Mouse (Mus musculus) bone marrow, adult 2 months (tissue): ENCODE results near the gene Dlx6. TPM values are rescaled to one million over a fixed set of nuclear protein-coding genes. Genes with fewer than 3 reads are reported as not detected.

Experiments
- H3K27ac ChIP-seq: fragments of 200-500 bp; 2 replicates; pipeline ENCODE4 v1.5.1; 2012; ENCODE audit warnings: low read depth, mild to moderate bottlenecking, control low read depth, inconsistent platforms, low read length; ENCODE audit not compliant: control insufficient read depth, poor library complexity, insufficient read depth
- H3K4me1 ChIP-seq: fragments of 200-500 bp; 2 replicates; pipeline ENCODE4 v1.6.1; 2011; ENCODE audit warnings: low read length; ENCODE audit not compliant: control insufficient read depth, insufficient read depth
- H3K4me3 ChIP-seq: fragments of 200-500 bp; replicated peaks from 2 replicates; pipeline ENCODE3; 2011; ENCODE audit warnings: mild to moderate bottlenecking, low read depth, low read length, control low read depth; ENCODE audit not compliant: control insufficient read depth
- CTCF ChIP-seq: fragments of 200-500 bp; IDR thresholded peaks from 2 replicates; pipeline ENCODE4 v1.5.1; 2011; ENCODE audit warnings: low read length, control low read depth; ENCODE audit not compliant: control insufficient read depth, insufficient read depth
- POLR2A ChIP-seq: fragments of 200-500 bp; IDR thresholded peaks from 2 replicates; pipeline ENCODE4 v1.6.1; 2011; ENCODE audit warnings: low read depth, mild to moderate bottlenecking, control low read depth, low read length, borderline replicate concordance; ENCODE audit not compliant: control insufficient read depth
- WGBS: fragments of 180-500 bp; shearing (Covaris S2); methylation state at CpG from one replicate; pipeline ENCODE4 v1.1.7; 2018; 5-methylcytosine and 5-hydroxymethylcytosine counted together
- polyA plus RNA-seq: library from polyadenylated mRNA; stranded (reverse); fragments of >200 nt; gene quantifications from 2 replicates; pipeline ENCODE4 v1.2.4, GENCODE M21; 2011; ENCODE audit warnings: low replicate concordance; ENCODE audit not compliant: missing spikeins, insufficient read depth, insufficient read length

The Dlx6 gene
- polyA plus RNA-seq, 1 experiment, result 6.4 TPM

DNA sequence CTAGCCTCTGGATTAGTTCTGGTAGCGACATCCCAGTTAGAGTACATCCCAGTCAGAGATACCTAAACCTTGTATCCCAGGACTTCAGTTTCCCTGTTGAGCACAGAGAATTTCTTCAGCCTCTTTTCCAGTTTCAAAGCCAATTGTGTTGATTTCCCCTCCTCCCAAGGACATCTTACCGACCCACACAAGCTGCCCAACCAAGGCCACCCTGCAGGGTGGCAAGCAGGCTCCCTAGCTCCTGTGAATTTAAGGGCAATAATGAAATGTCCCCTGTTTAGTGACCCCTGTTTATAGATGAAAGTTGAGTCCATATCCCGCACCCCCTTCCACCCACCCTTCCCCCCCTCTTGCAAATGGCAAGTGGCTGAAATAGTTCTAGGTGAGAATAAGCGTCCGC lies 9.7 kb downstream of the Dlx6 start:
- Histone ChIP-seq H3K27ac (no peak overlapping the region), H3K4me3 (no peak overlapping the region), H3K4me1 (no peaks in the 10 kb centered on the region)
- 12% methylated on average over 5 of the region's 5 CpGs for WGBS
- TF ChIP-seq CTCF (no peak), POLR2A (no peak)

DNA sequence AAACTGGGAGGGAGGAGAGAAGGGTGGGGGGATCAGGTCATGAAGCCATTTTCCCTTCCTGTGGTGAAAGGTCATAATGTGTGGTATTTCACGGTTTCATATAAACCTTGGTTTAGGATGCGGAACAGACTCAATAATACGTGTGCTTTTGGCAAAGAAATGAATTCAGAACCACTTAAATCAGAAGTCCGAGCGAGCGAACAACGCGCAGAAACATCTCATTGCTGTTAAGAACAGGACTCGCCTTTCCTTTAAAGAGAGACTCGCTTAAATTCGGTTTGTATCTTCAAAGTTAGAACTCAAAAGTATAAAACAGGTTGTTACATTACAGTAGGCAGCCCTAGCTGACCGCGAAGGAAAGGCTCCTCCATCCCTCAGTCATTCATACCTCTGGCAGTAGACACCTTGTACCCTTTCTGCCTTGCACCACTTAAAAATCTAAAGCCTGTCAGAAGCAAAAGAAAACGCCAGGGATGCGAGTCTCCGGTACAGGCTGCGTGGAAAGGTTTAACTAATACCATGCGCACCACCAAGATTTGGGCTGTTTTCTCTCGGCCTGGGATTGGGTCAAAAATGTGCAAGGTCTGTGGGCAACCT lies 10.4 kb downstream of the Dlx6 start:
- no peak overlapping the region for H3K4me3 ChIP-seq
- 6% methylated on average over 19 of the region's 19 CpGs for WGBS
- H3K4me1 ChIP-seq, result no peaks in the 10 kb centered on the region
- H3K27ac ChIP-seq, result no peak overlapping the region
- TF ChIP-seq POLR2A (no peak), CTCF (no peak)

GRCm38 (mm10) chr6:6874073-6874771 lies 11.1 kb downstream of the Dlx6 start:
- whole genome bisulfite sequencing, result 7% methylated on average over 24 of the region's 25 CpGs
- H3K4me1 ChIP-seq, result no peaks in the 10 kb centered on the region
- H3K27ac ChIP-seq, result no peak overlapping the region
- TF ChIP-seq CTCF (no peak), POLR2A (no peak)
- no peak overlapping the region for H3K4me3 ChIP-seq

- WGBS, result 7% methylated on average over 11 of the region's 11 CpGs
Observed at GRCm38 (mm10) chr6:6875136-6875535, 12.0 kb downstream of the Dlx6 start.

GRCm38 (mm10) chr6:6875676-6876075 lies 12.5 kb downstream of the Dlx6 start:
- Histone ChIP-seq H3K4me1 (no peaks in the 10 kb centered on the region), H3K27ac (no peak overlapping the region), H3K4me3 (no peak overlapping the region)
- 16% methylated on average over 9 of the region's 9 CpGs for WGBS
- TF ChIP-seq CTCF, result no peak
- no peak for TF ChIP-seq POLR2A

More at GRCm38 (mm10) chr6:6875136-6875535, 12.0 kb downstream of the Dlx6 start:
- Histone ChIP-seq H3K4me1 (no peaks in the 10 kb centered on the region), H3K4me3 (no peak overlapping the region), H3K27ac (no peak overlapping the region)
- TF ChIP-seq POLR2A, result no peak
- no peak for TF ChIP-seq CTCF

GRCm38 (mm10) chr6:6876231-6876630 lies 13.1 kb downstream of the Dlx6 start:
- TF ChIP-seq POLR2A (no peak), CTCF (no peak)
- no peak overlapping the region for H3K27ac ChIP-seq
- no peaks in the 10 kb centered on the region for H3K4me1 ChIP-seq
- WGBS, result 9% methylated on average over 2 of the region's 2 CpGs
- no peak overlapping the region for H3K4me3 ChIP-seq

GRCm38 (mm10) chr6:6876731-6877130 lies 13.6 kb downstream of the Dlx6 start:
- H3K27ac ChIP-seq, result no peak overlapping the region
- no peak overlapping the region for H3K4me3 ChIP-seq
- no peaks in the 10 kb centered on the region for H3K4me1 ChIP-seq
- TF ChIP-seq POLR2A, result no peak
- TF ChIP-seq CTCF, result no peak
- 12% methylated on average over 7 of the region's 7 CpGs for WGBS

- H3K27ac ChIP-seq, result no peak overlapping the region
- H3K4me1 ChIP-seq, result no peaks in the 10 kb centered on the region
- WGBS, result 10% methylated on average over 5 of the region's 5 CpGs
- no peak overlapping the region for H3K4me3 ChIP-seq
- TF ChIP-seq POLR2A (no peak), CTCF (no peak)
Observed at GRCm38 (mm10) chr6:6877346-6877910, 14.3 kb downstream of the Dlx6 start.
